Mouse (Mus musculus): ENCODE measurements around the gene Gpr84. TPM values are rescaled to one million over a fixed set of nuclear protein-coding genes. Genes with fewer than 3 reads are reported as not detected.
"Not testable (repeated sequence)": the region's sequence is repeated elsewhere in the genome, so short reads cannot be mapped to it uniquely, and the experiment has no call there.

Gpr84 gene
- polyA plus RNA-seq, 1 experiment from 2014 or later = 0.36 TPM

DNA sequence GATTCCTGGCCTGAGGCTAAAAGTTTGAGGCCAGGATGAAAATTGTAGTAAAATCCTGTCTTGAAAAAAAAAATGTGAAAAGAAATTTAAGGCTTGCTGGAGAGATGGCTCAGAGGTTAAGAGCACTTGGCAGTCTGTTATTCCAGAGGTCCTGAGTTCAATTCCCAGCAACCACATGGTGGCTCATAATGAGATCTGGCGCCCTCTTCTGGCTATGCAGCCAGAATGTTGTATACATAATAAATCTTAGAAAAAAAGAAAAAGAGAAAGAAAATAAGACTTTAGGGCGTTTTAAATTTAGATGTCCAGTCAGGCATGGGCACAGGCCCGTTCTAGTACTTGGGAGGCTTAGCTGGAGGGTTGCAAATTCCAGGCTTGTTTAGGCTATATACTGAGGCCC lies 30.7 kb downstream of the Gpr84 start:
- Histone ChIP-seq H3K9ac (no peak overlapping the region), H3K27me3 (no peaks in the 10 kb centered on the region), H3K36me3 (peaks cover 13% of the 10 kb centered on the region), H3K9me3 (no peaks in the 10 kb centered on the region), H3K4me2 (no peak overlapping the region), H3K4me1 (peaks cover 10% of the 10 kb centered on the region), H3K27ac (no peak overlapping the region), H3K4me3 (no peak overlapping the region)
- ATAC-seq (ENCODE audit: insufficient number of reproducible peaks, low FRiP score, low TSS enrichment, low read depth) = no peak
- 54% methylated on average over 3 of the region's 3 CpGs for WGBS

DNA sequence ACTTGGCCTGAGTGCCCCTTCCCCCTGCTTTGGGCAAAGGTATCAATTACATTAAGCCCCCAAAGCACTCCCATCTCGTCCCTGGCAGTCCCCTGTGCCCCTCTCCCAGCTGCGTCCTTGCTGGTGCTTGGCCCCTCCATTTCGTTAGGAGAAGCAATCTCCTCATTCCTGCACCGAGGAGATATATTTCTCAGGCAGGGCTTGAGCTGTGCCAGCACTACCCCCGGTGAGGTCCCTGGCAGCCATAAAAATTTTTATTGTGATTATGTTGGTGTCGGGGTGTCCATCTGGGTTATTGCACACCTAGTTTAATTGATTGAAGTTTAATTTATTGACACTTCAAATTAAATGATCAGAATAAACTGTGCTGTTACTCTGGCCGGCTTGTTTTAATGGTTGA lies 32.5 kb downstream of the Gpr84 start:
- H3K4me2 ChIP-seq = no peak overlapping the region
- H3K9ac ChIP-seq = no peak overlapping the region
- 32% methylated on average over 7 of the region's 7 CpGs for WGBS
- no peaks in the 10 kb centered on the region for H3K9me3 ChIP-seq
- no peaks in the 10 kb centered on the region for H3K27me3 ChIP-seq
- H3K4me1 ChIP-seq = peaks cover 22% of the 10 kb centered on the region
- H3K4me3 ChIP-seq = no peak overlapping the region
- no peak for ATAC-seq (ENCODE audit: insufficient number of reproducible peaks, low FRiP score, low TSS enrichment, low read depth)
- peaks cover 8% of the 10 kb centered on the region for H3K36me3 ChIP-seq
- H3K27ac ChIP-seq = no peak overlapping the region

- H3K4me2 ChIP-seq; H3K36me3 ChIP-seq; H3K9me3 ChIP-seq; H3K4me3 ChIP-seq; H3K27me3 ChIP-seq; ATAC-seq (ENCODE audit: insufficient number of reproducible peaks, low FRiP score, low TSS enrichment, low read depth); H3K27ac ChIP-seq; H3K9ac ChIP-seq: not testable (repeated sequence)
- peaks cover 22% of the 10 kb centered on the region for H3K4me1 ChIP-seq
- 91% methylated on average over 3 of the region's 3 CpGs for WGBS
These were observed 34.5 kb downstream of the Gpr84 start for GRCm38 (mm10) chr15:103275943-103276342.

DNA sequence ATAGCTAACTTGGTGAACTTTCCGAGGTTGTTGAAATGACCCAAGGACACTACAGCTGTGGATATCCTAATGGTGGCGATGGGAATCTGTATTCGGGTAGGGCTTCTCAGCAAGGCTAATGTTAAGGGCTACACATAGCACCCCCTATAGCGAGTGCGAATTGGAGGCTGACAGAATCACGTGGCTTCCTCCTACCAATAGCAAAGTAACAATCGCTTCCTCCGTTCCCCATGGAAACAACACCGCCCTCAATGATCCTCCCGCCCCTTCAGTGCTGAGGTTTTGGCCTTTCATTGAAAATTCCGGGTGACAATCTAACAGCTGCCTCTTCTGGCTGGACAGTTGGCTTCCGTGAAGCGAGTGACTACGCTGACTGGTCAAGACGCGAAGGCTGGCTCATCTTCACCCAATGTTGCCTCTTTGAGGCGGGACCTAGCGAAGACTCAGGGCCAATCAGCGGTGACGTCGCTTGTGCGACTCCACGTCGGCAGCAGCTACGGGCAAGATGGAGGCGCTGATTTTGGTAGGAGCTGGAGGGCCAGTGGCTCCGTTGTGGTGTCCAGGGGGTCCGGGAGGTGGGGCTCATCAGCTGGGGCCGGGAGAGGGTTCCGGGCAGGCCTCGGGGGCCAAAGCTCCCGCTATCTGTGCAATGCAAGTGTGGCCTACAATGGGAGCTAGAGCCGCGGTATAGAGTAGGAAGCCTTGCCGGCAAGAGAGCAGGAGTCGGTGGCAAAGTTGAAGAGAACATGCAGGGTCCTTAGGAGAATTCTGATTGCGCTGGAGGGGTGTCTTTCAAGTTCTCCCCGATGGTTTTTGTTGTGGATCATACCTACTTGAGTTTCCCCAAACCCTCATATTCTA lies 37.8 kb downstream of the Gpr84 start, which contains the start of gene Copz1:
Copz1 (plus strand) TSS at position 296 of the 861 bp plus-strand sequence.
- peak; percentile 99 for ATAC-seq (ENCODE audit: insufficient number of reproducible peaks, low FRiP score, low TSS enrichment, low read depth)
- Histone ChIP-seq H3K27ac (peak within 1 kb of the TSS; percentile 81), H3K9ac (peak within 1 kb of the TSS; percentile 85), H3K36me3 (peaks cover 4% of the 10 kb centered on the region; the same call in 1 of the 2 replicates), H3K4me3 (peak within 1 kb of the TSS; percentile 89), H3K4me1 (peaks cover 18% of the 10 kb centered on the region), H3K27me3 (no peaks in the 10 kb centered on the region), H3K4me2 (peak within 1 kb of the TSS; percentile 59), H3K9me3 (no peaks in the 10 kb centered on the region)
- WGBS = 0% methylated on average over 38 of the region's 38 CpGs

- H3K9me3 ChIP-seq = no peaks in the 10 kb centered on the region
- no peak overlapping the region for H3K9ac ChIP-seq
- no peaks in the 10 kb centered on the region for H3K36me3 ChIP-seq
- peaks cover 6% of the 10 kb centered on the region for H3K4me1 ChIP-seq
- no peaks in the 10 kb centered on the region for H3K27me3 ChIP-seq
- H3K27ac ChIP-seq = no peak overlapping the region
- H3K4me3 ChIP-seq = no peak overlapping the region
- ATAC-seq (ENCODE audit: insufficient number of reproducible peaks, low FRiP score, low TSS enrichment, low read depth) = no peak
- WGBS = 82% methylated on average over 4 of the region's 4 CpGs
- no peak overlapping the region for H3K4me2 ChIP-seq
These were observed 41.5 kb downstream of the Gpr84 start for GRCm38 (mm10) chr15:103268903-103269302.

- Histone ChIP-seq H3K4me2 (no peak overlapping the region), H3K9ac (no peak overlapping the region), H3K4me3 (no peak overlapping the region), H3K27me3 (no peaks in the 10 kb centered on the region), H3K9me3 (no peaks in the 10 kb centered on the region), H3K27ac (no peak overlapping the region), H3K4me1 (0 out of 2 replicates have a peak, but pooled peaks cover 3% of the 10 kb centered on the region), H3K36me3 (no peaks in the 10 kb centered on the region)
- 81% methylated on average over 2 of the region's 2 CpGs for WGBS
- no peak for ATAC-seq (ENCODE audit: insufficient number of reproducible peaks, low FRiP score, low TSS enrichment, low read depth)
These were observed 45.6 kb downstream of the Gpr84 start for GRCm38 (mm10) chr15:103264794-103265193.

DNA sequence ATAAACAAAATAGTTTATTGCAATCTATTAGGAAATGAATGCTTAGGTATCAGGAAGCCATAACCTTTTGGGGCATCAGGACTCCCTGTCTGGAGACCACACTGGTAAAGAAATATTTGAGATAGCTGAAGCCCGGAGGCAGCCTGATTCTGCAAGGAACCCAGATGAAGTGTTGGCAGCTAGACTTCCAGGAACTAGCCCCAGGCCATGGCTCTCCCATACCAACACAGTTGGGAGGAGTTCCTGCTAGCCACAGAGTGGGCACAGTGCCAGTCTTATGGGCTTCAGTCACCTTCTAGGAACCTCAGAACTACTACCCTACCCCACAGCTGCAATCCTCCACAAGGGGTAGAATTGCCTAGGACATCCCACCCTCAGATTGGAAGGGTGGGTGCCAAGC lies 50.4 kb downstream of the Gpr84 start:
- H3K9me3 ChIP-seq = no peaks in the 10 kb centered on the region
- 42% methylated on average over 1 of the region's 1 CpGs for WGBS
- no peak overlapping the region for H3K27ac ChIP-seq
- H3K36me3 ChIP-seq = no peaks in the 10 kb centered on the region
- no peak overlapping the region for H3K9ac ChIP-seq
- H3K4me1 ChIP-seq = peaks cover 12% of the 10 kb centered on the region
- no peak overlapping the region for H3K4me2 ChIP-seq
- no peaks in the 10 kb centered on the region; the same call in 1 of the 2 replicates for H3K27me3 ChIP-seq
- no peak overlapping the region for H3K4me3 ChIP-seq
- no peak for ATAC-seq (ENCODE audit: insufficient number of reproducible peaks, low FRiP score, low TSS enrichment, low read depth)

- no peaks in the 10 kb centered on the region; the same call in 1 of the 2 replicates for H3K27me3 ChIP-seq
- H3K9me3 ChIP-seq = no peaks in the 10 kb centered on the region
- peaks cover 19% of the 10 kb centered on the region for H3K4me1 ChIP-seq
- WGBS = 80% methylated on average over 5 of the region's 5 CpGs
- ATAC-seq (ENCODE audit: insufficient number of reproducible peaks, low FRiP score, low TSS enrichment, low read depth) = no peak
- no peak overlapping the region for H3K4me3 ChIP-seq
- H3K9ac ChIP-seq = no peak overlapping the region
- no peak overlapping the region for H3K27ac ChIP-seq
- H3K4me2 ChIP-seq = no peak overlapping the region
- H3K36me3 ChIP-seq = no peaks in the 10 kb centered on the region
These were observed 51.2 kb downstream of the Gpr84 start for GRCm38 (mm10) chr15:103259162-103259561.

MicroRNA genes within 50 kb of the gene (microRNA counts, 519-probe panel; counts per million panel counts)
- microRNA mmu-miR-148b = 3,087 counts per million, percentile 71 among the panel's probes with 10 or more counts

Small RNA genes within 50 kb of the gene (microRNA-seq; reads per million reads assigned to microRNA genes)
- 189 reads per million, percentile 57 among the genes with 10 or more reads in this experiment for gene Mir148b
- not detected for gene Mir6963

Other genes starting within 250 kb of the Gpr84 start
- 17.0 and 18.3 TPM in 2 replicates for gene Smug1, start 143.5 kb downstream of the Gpr84 start, polyA plus RNA-seq (2015; fragmentation: Nextera tagmentation; extraction: Ambion mirVana)
- 92.8 and 98.4 TPM in 2 replicates for gene Cbx5, start 70.8 kb downstream of the Gpr84 start, polyA plus RNA-seq (2015; fragmentation: Nextera tagmentation; extraction: Ambion mirVana)
- 593 and 673 TPM in 2 replicates for gene Hnrnpa1, start 70.2 kb downstream of the Gpr84 start, polyA plus RNA-seq (2015; fragmentation: Nextera tagmentation; extraction: Ambion mirVana)
- gene Nfe2, start 52.2 kb downstream of the Gpr84 start, polyA plus RNA-seq (2015; fragmentation: Nextera tagmentation; extraction: Ambion mirVana) = 1.5 and 2.2 TPM in 2 replicates
- 270 and 286 TPM in 2 replicates for gene Copz1, start 37.9 kb downstream of the Gpr84 start, polyA plus RNA-seq (2015; fragmentation: Nextera tagmentation; extraction: Ambion mirVana)
- gene Zfp385a, start 29.5 kb upstream of the Gpr84 start, polyA plus RNA-seq (2015; fragmentation: Nextera tagmentation; extraction: Ambion mirVana) = 17.1 and 19.4 TPM in 2 replicates
- 62.0 and 64.9 TPM in 2 replicates for gene Itga5, start 56.2 kb upstream of the Gpr84 start, polyA plus RNA-seq (2015; fragmentation: Nextera tagmentation; extraction: Ambion mirVana)
- not detected in 2 replicates for gene Gtsf1, start 119.9 kb upstream of the Gpr84 start, polyA plus RNA-seq (2015; fragmentation: Nextera tagmentation; extraction: Ambion mirVana)
- not detected in 2 replicates for gene Gtsf2, start 137.9 kb upstream of the Gpr84 start, polyA plus RNA-seq (2015; fragmentation: Nextera tagmentation; extraction: Ambion mirVana)
- gene Nckap1l, start 143.2 kb upstream of the Gpr84 start, polyA plus RNA-seq (2015; fragmentation: Nextera tagmentation; extraction: Ambion mirVana) = 4.4 and 5.0 TPM in 2 replicates
- gene Pde1b, start 192.4 kb upstream of the Gpr84 start, polyA plus RNA-seq (2015; fragmentation: Nextera tagmentation; extraction: Ambion mirVana) = 3.9 and 4.4 TPM in 2 replicates
- gene Ppp1r1a, start 227.4 kb upstream of the Gpr84 start, polyA plus RNA-seq (2015; fragmentation: Nextera tagmentation; extraction: Ambion mirVana) = 7.6 and 9.0 TPM in 2 replicates